Mouse (Mus musculus) frontal cortex, postnatal 14 days (tissue): ENCODE data around the gene Slc16a3.

ENCODE experiments used
- DNase-seq, 2 experiments: peaks; one replicate each; pipeline ENCODE4 v3.0.0; 2022; ENCODE audit warnings: low spot score in 2 of 2

Gene Slc16a3

GRCm38 (mm10) chr11:120973318-120973717 is 25.0 kb downstream of the Slc16a3 start:
- no peak for DNase-seq

GRCm38 (mm10) chr11:120979711-120980426 is 31.6 kb downstream of the Slc16a3 start:
- no peak for DNase-seq

- DNase-seq, result no peak
Measured at GRCm38 (mm10) chr11:120980427-120981035, 32.3 kb downstream of the Slc16a3 start.

DNA sequence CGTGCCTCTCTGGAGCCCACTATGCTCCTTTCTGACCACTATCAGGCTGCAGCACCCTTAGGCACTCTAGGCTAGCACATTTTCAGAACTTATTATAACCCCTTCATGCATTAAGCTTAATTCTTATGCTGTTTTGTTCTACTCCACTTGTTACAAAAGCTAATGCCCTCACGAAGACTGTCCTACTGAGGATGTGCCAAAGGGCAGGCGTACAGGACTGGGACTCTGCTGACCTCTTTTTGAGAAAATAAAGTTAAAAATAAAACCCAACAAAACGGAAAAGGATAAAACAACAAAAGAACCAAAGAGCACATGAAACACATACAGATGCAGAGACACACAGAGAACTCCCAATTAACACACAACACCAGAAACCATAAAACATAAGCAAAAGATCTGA is 33.4 kb downstream of the Slc16a3 start:
- DNase-seq, result no peak

GRCm38 (mm10) chr11:120982459-120982858 is 34.2 kb downstream of the Slc16a3 start:
- no peak for DNase-seq

GRCm38 (mm10) chr11:120984448-120985330 is 36.4 kb downstream of the Slc16a3 start:
- DNase-seq, result no peak

DNA sequence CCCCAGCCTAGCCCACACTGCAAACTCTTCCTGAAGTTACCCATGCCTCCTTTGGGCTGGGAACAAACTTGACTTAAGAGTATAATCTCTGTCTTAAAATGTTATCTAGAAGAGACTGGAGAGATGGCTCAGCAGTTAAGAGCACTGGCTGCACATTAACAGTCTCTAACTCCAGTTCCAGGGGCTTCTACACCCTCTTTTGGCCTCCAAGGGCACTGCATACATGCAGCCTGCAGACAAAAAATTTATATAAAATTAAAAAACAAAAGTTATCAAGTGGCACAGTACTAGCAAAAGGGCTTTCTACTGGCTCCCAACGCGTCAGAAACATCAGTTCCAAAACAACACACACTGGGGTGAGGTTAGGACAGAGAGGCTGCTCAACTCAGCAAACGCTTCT is 39.3 kb downstream of the Slc16a3 start:
- no peak for DNase-seq

DNA sequence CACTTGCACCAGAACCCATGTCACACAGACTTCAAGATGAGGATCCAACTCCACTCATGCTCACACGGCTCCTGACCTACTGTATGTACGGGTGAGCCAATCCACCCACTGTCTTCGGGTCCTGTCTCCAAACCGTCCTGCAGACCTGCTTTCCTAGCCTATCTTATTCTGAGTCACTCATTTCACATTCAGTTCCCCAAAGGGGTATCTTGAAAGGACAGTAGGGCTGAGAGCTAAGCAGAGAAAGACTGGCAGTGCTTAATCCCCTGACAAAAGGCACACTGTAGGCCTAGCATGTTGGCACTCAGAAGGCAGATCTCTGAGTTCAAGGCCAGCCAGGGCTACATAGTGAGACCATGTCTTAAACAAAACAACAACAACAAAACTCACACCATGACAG is 40.1 kb downstream of the Slc16a3 start:
- DNase-seq, result no peak

- DNase-seq, result no peak
Measured at GRCm38 (mm10) chr11:120989523-120989922, 41.2 kb downstream of the Slc16a3 start.

DNA sequence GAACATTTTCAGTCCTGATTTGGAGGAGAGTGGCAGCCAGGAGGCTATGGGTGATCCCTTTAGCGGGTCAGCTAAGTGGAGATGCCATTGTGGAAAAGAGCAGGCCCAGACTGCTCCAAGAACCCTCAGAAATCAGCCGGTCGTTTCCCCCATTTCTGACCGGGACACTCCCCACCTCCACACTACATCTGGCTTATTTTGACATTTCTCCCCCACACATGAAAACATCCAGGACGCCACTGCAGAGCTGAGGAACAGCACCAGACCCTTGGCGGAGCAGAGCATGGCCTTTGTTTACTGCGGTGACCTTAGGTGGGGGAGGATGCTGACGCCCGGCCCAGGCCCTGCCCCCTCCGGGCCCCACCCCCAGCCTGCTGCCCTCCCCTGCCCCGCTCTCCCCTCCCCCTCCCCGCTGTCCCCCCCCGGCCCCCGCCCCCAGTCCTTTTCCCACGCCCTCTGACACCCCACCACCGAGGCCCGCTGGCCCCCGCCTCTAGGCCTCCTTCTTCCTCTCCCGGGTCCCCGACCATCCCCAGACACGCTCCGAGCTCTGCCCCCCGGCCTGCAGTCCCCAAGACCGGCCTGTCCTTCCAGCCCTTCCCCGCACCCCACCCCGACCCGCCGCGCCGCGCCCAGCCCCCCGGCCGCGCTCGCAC is 42.0 kb downstream of the Slc16a3 start:
- no peak for DNase-seq

- DNase-seq, result peak; percentile 95 to 100
Measured at GRCm38 (mm10) chr11:120990951-120991526, 42.8 kb downstream of the Slc16a3 start, which contains the start of gene Csnk1d. Gene Csnk1d (minus strand): TSS chr11:120991330.

- no peak for DNase-seq
Measured at GRCm38 (mm10) chr11:120991791-120992190, 43.5 kb downstream of the Slc16a3 start.

DNA sequence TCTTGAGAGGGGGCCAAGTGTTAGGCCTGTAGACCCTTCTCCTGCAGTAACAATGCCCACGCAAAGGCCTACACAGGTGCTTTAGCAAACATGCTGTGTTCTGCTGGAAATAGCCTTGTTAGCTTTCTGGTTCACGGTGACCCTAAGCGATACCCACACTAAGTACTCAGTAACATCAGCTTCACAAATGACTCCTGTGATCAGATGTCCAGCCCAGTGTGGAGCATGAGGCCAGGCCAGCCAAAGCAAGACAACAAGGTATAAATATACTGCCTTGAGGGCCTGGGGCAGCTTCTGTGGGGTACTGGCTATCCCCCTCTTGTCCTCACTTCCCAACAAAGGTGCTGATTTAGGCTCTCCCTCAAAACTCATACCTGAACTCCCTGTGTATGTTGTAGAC is 44.8 kb downstream of the Slc16a3 start:
- no peak for DNase-seq

DNA sequence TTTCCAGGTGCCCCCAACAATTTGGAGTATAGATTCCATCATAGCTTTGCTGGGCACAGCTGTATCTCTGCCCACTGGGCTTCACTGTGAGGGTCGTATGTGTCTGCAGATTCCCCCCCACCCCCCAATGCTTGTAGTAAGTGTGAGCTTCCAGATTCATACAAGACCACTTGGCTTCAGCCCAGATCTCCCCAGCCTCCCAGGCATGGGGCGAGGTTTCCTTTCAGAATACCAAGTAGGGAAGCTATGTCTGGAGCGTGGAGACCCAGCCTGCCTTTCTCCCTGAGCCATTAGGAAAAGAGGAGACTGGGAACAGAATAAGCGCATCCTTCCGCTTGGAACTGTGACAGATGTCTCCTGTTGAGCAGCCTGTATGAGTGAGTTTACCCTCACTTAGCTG is 45.3 kb downstream of the Slc16a3 start:
- no peak for DNase-seq

DNA sequence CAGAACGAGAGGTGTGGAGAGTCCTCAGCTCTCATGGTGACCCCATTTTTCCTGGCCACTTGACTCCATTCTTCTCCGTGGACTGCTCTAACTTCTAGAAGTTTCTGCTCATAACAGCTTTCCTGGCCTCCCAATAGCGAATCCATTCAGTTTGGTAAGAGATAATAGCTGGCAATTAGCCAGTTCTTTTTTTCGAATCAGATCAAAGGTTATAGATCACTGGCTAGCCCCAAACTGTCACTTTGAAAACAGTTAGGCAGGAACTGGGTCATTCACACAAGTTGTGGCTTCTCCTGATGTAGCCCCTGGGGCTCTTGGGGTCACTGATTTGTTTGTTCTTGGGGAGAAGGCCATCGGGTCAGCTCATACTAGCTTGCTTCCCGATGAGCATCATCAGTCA is 46.5 kb downstream of the Slc16a3 start:
- no peak for DNase-seq

- no peak for DNase-seq
Measured at GRCm38 (mm10) chr11:121001966-121002365, 53.7 kb downstream of the Slc16a3 start.

GRCm38 (mm10) chr11:121004281-121004680 is 56.0 kb downstream of the Slc16a3 start:
- DNase-seq, result no peak

DNA sequence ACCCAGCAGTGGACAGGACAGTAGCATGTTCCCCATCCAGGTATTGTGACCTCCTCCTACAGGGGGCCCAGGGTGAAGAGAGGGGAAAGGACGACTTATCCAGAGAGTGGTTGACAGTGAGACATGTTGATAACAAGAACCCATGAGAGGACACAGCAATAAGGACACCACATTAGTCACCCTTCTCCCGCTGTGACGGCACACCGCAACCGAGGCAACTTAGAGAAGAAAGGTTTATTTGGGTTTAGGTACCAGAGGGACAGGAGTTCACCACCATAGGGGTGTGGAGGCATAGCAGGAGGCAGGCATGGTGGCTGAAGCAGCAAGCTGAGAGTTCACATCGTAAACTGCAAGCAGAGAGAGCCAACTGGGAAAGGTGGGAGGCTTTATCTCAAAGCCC is 57.9 kb downstream of the Slc16a3 start:
- DNase-seq, result no peak

- no peak for DNase-seq
Measured at GRCm38 (mm10) chr11:121010044-121010755, 61.9 kb downstream of the Slc16a3 start.
